Mouse (Mus musculus): ENCODE results near the gene Carmil2.

The Carmil2 gene

DNA sequence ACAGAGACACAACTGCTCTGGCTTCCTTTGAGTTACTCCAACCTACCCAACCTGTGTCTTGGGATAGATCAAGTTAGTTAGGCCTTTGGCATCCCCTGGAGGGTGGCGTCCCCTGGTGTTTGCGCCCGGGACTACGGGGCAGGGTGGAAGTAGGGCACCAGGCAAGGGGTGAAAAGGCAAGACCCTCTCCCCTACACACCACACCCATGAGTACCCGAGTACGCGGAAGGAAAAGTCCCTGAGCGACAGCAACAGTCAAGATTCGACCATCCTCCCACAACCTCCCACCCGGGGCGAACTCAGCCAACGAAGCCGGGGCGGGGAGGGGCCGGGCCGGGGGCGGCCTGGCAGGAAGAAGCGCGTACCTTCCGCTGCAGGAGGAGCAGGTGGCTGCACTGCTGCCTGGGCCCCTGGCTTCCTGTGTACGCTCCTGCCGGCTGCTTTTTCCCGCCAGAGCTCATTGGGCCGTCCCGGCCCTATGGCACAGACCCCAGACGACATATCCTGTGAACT is at the start of gene Carmil2:
Carmil2 (plus strand) TSS at position 479 of the 513 bp plus-strand sequence.
- peak; percentile 81 for DNase-seq

GRCm38 (mm10) chr8:105636963-105637510 is 49.0 kb upstream of the Carmil2 start, which contains the start of gene Agrp:
TSS of gene Agrp (minus strand) at chr8:105637393.
- peak; percentile 73 for DNase-seq

DNA sequence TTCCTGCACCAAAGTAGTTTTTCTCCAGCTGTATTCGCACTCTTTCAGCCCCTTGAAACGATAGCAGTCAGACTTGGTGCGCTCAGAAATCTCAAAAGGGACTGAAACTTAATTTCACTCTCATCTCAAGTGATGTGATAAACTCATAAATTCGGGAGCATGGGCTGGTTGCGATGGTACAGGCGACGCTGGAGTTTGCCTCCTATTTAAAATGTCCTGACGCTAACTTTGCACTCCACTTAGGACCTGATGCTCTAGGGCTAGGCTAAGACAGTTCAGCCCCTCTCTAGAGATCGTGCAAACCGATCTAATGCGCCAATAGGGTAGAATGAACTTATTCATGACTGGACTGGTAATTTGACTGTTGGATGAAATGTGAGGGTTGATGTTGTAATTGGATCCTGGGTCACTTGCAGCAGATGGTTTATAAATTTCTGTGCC is 48.5 kb upstream of the Carmil2 start:
- DNase-seq = peak; percentile 14

DNA sequence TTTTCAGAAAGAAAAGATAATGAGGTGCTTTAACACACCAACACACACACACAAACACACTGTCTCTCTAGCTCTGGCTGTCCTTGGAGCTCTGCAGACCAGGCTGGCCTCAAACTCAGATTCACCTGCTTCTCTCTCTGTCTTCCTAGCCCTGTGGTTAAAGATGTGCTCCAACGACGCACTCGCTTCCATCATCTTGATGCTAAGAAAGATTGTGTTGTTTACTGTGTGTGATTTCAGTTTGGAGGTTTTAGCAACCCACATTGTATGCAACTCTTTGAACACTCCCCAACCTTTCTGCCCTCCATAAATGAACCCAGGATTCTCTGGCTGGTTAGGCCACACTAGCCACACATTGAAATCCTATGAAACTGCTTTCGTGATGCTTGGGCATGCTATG is 47.6 kb upstream of the Carmil2 start:
- no peak for DNase-seq

DNA sequence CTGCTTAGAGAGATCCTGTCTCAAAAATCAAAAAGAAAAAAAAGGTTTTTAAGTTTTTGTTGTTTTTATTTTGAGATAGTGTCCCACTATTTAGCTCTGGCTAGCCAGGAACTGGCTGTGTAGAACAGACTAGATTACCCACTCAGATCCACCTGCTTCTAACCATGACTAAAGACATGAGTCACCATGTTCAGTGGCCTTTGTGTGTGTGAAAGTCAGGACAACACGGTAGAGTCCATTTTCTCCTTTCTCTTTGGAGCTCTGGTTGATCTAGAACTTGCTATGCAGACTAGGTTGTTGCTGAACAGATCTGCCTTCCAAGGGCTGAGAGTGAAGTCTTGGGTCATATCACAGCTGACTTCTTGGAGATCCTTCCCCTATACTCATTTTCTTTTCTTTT is 46.2 kb upstream of the Carmil2 start:
- no peak for DNase-seq

DNA sequence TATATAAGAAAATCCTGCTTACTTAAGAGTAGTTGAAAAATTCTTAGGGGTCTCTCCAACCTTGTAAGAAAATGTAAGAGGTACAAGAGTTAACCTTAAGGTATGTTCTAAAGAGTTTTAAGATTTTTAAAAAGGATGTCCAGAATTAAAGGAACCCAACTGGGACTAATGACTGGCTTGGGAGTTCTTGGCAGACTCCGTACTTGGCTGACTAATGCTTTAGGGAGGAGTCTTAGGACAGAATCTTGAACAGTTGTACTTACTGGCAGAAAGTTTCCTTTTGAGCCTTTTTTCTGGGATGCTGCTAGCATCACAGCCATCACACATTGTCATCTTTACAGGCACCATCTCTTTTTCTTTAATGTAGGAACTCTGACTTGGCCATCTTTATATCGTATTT is 45.6 kb upstream of the Carmil2 start:
- peak; percentile 22 for DNase-seq

DNA sequence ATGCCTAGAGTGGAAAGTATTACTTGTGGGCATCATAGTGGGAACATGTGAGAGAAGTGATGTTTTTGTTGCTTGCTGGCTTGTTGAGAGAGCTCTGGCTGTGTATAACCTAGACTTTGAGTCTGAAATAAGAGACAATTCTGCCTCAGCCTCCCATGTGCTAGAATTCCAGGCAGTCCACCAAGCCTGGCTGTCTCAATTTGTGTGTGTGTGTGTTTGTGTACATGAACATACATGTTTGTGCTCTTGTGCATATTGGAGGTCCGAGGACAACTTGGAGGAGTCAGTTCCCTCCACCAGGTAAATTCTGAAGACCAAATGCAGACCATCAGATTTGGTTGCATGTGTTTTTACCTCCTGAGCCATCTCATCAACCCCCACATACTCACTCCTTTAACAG is 40.9 kb upstream of the Carmil2 start:
- no peak for DNase-seq

DNA sequence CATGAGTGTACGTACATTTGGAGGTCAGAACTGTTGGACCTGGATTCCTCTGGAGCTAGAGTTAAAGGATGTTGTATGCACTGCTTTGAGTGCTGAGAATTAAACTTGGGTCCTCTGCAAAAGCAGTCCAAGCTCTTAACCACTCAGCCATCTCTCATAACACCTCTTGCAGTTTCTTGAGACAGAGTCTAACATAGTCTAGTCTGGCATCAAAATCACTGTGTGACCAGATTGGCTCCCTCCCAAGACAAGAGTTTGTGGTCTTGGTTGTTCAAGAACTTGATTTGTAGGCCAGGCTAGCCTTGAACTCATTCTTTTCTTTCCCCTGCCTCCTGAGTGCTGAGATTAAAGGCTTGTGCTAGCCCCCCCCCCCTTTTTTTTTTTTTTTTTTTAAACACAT is 37.1 kb upstream of the Carmil2 start:
- DNase-seq = no peak

- no peak for DNase-seq
These were observed 28.4 kb upstream of the Carmil2 start for GRCm38 (mm10) chr8:105657641-105658040.

DNA sequence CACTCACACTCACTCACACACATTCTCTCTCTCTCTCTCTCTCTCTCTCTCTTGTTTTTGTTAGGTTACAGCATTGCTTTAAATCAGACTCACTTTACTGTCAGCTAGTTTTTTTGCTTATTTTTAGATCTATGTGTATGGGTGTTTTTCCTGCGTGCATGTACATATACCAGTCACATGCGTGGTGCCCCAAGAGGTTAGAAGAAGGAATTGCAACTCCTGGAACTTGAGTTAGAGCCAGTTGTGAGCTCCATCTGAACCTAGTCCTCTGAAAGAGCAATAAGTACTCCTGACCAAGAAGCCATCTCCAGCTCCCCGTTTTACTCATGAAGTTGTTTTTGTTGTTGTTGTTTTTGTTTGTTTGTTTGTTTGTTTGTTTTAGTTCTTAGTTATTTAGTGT is 24.9 kb upstream of the Carmil2 start:
- DNase-seq = peak; percentile 25

GRCm38 (mm10) chr8:105677891-105678290 is 8.2 kb upstream of the Carmil2 start:
- DNase-seq = no peak

- DNase-seq = no peak
These were observed 749 bp upstream of the Carmil2 start for GRCm38 (mm10) chr8:105685325-105685724.

DNA sequence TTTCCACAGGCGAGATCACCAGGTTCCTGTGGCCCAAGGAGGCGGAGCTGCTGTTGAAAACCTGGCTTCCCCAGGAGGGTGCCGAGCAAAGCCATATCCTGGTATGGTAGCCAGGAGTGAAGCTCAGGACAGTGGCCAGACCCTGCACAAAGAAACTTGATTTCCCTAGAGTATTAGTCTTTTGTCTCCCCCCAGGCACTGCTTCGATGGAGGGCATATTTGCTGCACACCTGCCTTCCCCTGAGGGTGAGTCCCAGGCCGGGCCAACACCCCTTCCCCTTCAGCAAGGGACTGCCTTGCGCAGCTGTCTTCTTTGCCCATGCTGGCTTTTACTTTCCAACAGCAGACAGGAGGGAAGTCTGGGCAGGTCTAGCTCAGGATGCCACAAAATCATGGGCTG is 477 bp downstream of the Carmil2 start:
- no peak for DNase-seq

- DNase-seq = no peak
These were observed 1.4 kb downstream of the Carmil2 start for GRCm38 (mm10) chr8:105687512-105687911.

DNA sequence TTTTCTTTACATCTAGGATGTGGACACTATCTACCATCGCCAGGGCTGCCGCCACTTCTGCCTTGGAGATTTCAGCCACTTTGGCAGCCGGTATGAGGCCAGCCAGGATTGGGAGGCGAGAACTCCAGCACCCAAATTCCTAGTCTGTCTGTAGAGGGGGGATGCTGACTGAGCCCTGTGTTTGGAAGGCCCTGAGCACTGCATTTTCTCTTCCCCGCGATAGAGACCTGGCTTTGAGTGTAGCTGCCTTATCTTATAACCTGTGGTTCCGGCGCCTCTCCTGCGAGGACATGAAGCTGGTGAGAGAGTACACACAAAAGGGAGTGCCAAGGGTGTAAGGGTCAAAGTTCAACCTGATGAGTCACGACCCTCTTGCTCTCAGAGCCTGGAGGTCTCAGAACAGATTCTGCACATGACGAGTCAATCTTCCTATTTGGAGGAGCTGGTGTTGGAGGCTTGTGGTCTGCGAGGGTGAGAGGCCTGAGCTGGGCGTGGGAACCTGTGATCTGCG is 2.2 kb downstream of the Carmil2 start:
- no peak for DNase-seq

GRCm38 (mm10) chr8:105689256-105689982 is 3.3 kb downstream of the Carmil2 start:
- no peak for DNase-seq

DNA sequence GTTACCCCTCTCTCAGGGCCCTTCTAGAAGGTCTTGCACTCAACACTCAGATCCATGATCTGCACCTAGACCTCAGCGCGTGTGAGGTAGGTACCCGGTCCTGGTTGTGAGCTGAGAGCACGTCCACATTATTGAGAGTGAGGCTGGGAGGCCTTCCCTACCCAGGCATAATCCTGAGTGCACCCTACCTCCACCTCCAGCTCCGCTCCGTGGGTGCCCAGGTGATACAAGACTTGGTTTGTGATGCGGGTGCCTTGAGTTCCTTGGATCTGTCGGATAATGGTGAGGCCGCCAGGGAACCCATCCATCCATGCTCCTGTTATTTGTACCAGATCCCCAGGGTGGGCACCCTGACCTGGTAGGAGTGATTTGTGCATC is 3.9 kb downstream of the Carmil2 start:
- DNase-seq = no peak

DNA sequence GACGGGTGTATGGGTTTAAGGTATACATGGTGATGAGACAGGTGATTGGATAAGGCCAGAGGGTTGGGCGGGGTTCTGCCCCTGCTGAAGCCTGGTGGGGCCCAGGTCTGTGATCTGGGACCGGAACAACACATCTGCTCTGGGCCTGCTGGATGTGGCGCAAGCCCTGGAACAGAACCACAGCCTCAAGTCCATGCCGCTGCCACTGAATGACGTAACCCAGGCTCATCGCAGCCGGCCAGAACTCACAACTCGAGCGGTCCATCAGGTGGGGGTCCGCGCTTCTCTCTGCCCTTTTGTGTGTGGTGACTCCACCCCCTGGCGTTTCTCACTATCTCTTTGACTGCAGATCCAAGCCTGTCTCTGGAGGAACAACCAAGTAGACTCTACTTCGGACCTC is 4.9 kb downstream of the Carmil2 start:
- no peak for DNase-seq

GRCm38 (mm10) chr8:105692449-105693182 is 6.5 kb downstream of the Carmil2 start:
- DNase-seq = no peak

DNA sequence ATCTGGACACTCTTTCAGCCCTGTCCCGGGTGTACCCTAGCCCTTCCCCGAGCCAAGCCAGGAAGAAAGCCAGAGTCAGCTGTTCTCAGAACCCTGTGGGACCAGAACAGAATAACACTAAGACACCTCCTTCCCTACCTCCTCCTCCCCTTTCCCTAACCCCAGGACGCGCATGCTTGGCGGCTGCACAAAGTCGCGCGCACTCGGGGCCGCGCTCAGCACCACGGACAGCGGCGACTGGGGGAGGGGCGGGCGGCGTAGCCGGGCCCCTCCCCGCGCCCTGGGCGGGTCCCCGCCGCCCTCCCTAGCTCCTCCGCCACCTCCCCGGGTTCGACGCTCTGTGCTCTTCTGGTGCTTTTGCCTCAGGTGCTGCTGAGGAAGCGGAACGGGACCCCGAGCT is 7.6 kb downstream of the Carmil2 start:
- peak; percentile 88 for DNase-seq

- peak; percentile 49 for DNase-seq
These were observed 8.2 kb downstream of the Carmil2 start for GRCm38 (mm10) chr8:105694051-105694799.

GRCm38 (mm10) chr8:105695080-105695780 is 9.2 kb downstream of the Carmil2 start:
- DNase-seq = no peak

Data from kidney, postnatal 10 days (tissue).